Mouse (Mus musculus): Measurements from ENCODE around the gene Nrxn3.

DNA sequence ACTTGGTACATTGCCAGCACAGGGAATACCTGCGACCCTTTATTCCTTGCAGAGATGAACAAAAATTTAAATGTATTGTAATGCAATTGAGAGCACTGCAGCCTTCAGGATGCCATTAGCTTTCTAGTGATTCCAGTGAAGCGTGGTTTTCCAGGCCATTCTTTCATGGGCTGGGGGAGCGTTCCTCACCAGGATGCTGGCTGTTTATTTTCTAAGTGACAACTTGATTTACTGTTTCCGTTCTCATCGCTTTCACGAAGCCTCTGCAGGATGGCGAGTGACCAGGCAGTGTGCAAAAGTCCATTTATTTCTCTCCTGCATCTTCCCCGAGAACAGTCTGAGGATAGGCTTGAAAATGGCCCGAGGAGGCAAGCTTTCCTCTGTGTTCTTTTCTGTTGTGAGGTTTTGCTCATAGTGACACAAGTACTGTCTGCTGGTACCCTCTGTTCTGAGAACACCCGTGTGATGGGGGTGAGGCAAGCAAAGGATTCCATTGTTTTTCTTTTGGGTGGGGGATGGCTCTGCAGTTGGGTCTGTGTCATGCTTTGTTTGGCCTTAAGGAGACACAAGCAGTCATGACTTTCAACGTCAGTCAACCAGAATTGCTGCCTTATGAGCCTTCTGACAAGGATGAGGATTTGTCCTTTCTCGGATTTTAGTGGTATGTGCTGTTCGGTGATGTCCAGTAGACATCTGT lies 457.4 kb downstream of the Nrxn3 start:
- TF ChIP-seq POLR2A (IDR thresholded peaks at IDR 0.05; ENCODE audit: borderline replicate concordance, control insufficient read depth, low read depth, low read length) = no peak
- no peak for TF ChIP-seq CTCF (IDR thresholded peaks at IDR 0.05; ENCODE audit: control insufficient read depth, insufficient read depth, low read length)
